Mouse (Mus musculus): Measurements from ENCODE around the gene Tsc2.
A peak's percentile ranks its signal among the peaks of the same experiment; 100 is the strongest.

The Tsc2 gene

GRCm38 (mm10) chr17:24653967-24654710, 21.7 kb upstream of the Tsc2 start:
- peak; percentile 87 for DNase-seq (ENCODE audit: low read depth, low spot score)
- Histone ChIP-seq H3K27me3 (ENCODE audit: control insufficient read depth, insufficient read depth, low read length, poor library complexity, severe bottlenecking) (no peaks in the 10 kb centered on the region), H3K36me3 (ENCODE audit: control insufficient read depth, insufficient read depth, low read length, poor library complexity, severe bottlenecking) (no peaks in the 10 kb centered on the region)

- no peaks in the 10 kb centered on the region for H3K27me3 ChIP-seq (ENCODE audit: control insufficient read depth, insufficient read depth, low read length, poor library complexity, severe bottlenecking)
- DNase-seq (ENCODE audit: low read depth, low spot score) = no peak
- H3K36me3 ChIP-seq (ENCODE audit: control insufficient read depth, insufficient read depth, low read length, poor library complexity, severe bottlenecking) = no peaks in the 10 kb centered on the region
These were observed 19.4 kb upstream of the Tsc2 start for GRCm38 (mm10) chr17:24651835-24652234.

- no peaks in the 10 kb centered on the region for H3K36me3 ChIP-seq (ENCODE audit: control insufficient read depth, insufficient read depth, low read length, poor library complexity, severe bottlenecking)
- no peak for DNase-seq (ENCODE audit: low read depth, low spot score)
- no peaks in the 10 kb centered on the region for H3K27me3 ChIP-seq (ENCODE audit: control insufficient read depth, insufficient read depth, low read length, poor library complexity, severe bottlenecking)
These were observed 18.3 kb upstream of the Tsc2 start for GRCm38 (mm10) chr17:24650766-24651165.

- no peaks in the 10 kb centered on the region for H3K27me3 ChIP-seq (ENCODE audit: control insufficient read depth, insufficient read depth, low read length, poor library complexity, severe bottlenecking)
- no peak for DNase-seq (ENCODE audit: low read depth, low spot score)
- H3K36me3 ChIP-seq (ENCODE audit: control insufficient read depth, insufficient read depth, low read length, poor library complexity, severe bottlenecking) = no peaks in the 10 kb centered on the region
These were observed 17.7 kb upstream of the Tsc2 start, which contains the start of gene Slc9a3r2 for GRCm38 (mm10) chr17:24650070-24650616. TSS of gene Slc9a3r2 (minus strand) at chr17:24650327.

- Histone ChIP-seq H3K27me3 (ENCODE audit: control insufficient read depth, insufficient read depth, low read length, poor library complexity, severe bottlenecking) (no peaks in the 10 kb centered on the region), H3K36me3 (ENCODE audit: control insufficient read depth, insufficient read depth, low read length, poor library complexity, severe bottlenecking) (no peaks in the 10 kb centered on the region)
- DNase-seq (ENCODE audit: low read depth, low spot score) = no peak
These were observed 17.2 kb upstream of the Tsc2 start for GRCm38 (mm10) chr17:24649581-24650069.

- Histone ChIP-seq H3K36me3 (ENCODE audit: control insufficient read depth, insufficient read depth, low read length, poor library complexity, severe bottlenecking) (no peaks in the 10 kb centered on the region), H3K27me3 (ENCODE audit: control insufficient read depth, insufficient read depth, low read length, poor library complexity, severe bottlenecking) (no peaks in the 10 kb centered on the region)
- DNase-seq (ENCODE audit: low read depth, low spot score) = no peak
These were observed 16.4 kb upstream of the Tsc2 start for GRCm38 (mm10) chr17:24648731-24649377.

GRCm38 (mm10) chr17:24647493-24647892, 15.1 kb upstream of the Tsc2 start:
- Histone ChIP-seq H3K27me3 (ENCODE audit: control insufficient read depth, insufficient read depth, low read length, poor library complexity, severe bottlenecking) (no peaks in the 10 kb centered on the region), H3K36me3 (ENCODE audit: control insufficient read depth, insufficient read depth, low read length, poor library complexity, severe bottlenecking) (no peaks in the 10 kb centered on the region)
- DNase-seq (ENCODE audit: low read depth, low spot score) = no peak

- DNase-seq (ENCODE audit: low read depth, low spot score) = no peak
- H3K27me3 ChIP-seq (ENCODE audit: control insufficient read depth, insufficient read depth, low read length, poor library complexity, severe bottlenecking) = no peaks in the 10 kb centered on the region
- H3K36me3 ChIP-seq (ENCODE audit: control insufficient read depth, insufficient read depth, low read length, poor library complexity, severe bottlenecking) = no peaks in the 10 kb centered on the region
These were observed 14.0 kb upstream of the Tsc2 start for GRCm38 (mm10) chr17:24646381-24646780.

GRCm38 (mm10) chr17:24645916-24646315, 13.5 kb upstream of the Tsc2 start:
- no peak for DNase-seq (ENCODE audit: low read depth, low spot score)
- no peaks in the 10 kb centered on the region for H3K27me3 ChIP-seq (ENCODE audit: control insufficient read depth, insufficient read depth, low read length, poor library complexity, severe bottlenecking)
- H3K36me3 ChIP-seq (ENCODE audit: control insufficient read depth, insufficient read depth, low read length, poor library complexity, severe bottlenecking) = no peaks in the 10 kb centered on the region

- no peaks in the 10 kb centered on the region for H3K36me3 ChIP-seq (ENCODE audit: control insufficient read depth, insufficient read depth, low read length, poor library complexity, severe bottlenecking)
- no peaks in the 10 kb centered on the region for H3K27me3 ChIP-seq (ENCODE audit: control insufficient read depth, insufficient read depth, low read length, poor library complexity, severe bottlenecking)
- no peak for DNase-seq (ENCODE audit: low read depth, low spot score)
These were observed 12.7 kb upstream of the Tsc2 start for GRCm38 (mm10) chr17:24644875-24645721.

- Histone ChIP-seq H3K36me3 (ENCODE audit: control insufficient read depth, insufficient read depth, low read length, poor library complexity, severe bottlenecking) (no peaks in the 10 kb centered on the region), H3K27me3 (ENCODE audit: control insufficient read depth, insufficient read depth, low read length, poor library complexity, severe bottlenecking) (no peaks in the 10 kb centered on the region)
- DNase-seq (ENCODE audit: low read depth, low spot score) = no peak
These were observed 11.7 kb upstream of the Tsc2 start for GRCm38 (mm10) chr17:24644030-24644715.

GRCm38 (mm10) chr17:24642791-24643343, 10.4 kb upstream of the Tsc2 start:
- no peaks in the 10 kb centered on the region for H3K27me3 ChIP-seq (ENCODE audit: control insufficient read depth, insufficient read depth, low read length, poor library complexity, severe bottlenecking)
- H3K36me3 ChIP-seq (ENCODE audit: control insufficient read depth, insufficient read depth, low read length, poor library complexity, severe bottlenecking) = no peaks in the 10 kb centered on the region
- DNase-seq (ENCODE audit: low read depth, low spot score) = no peak

- DNase-seq (ENCODE audit: low read depth, low spot score) = no peak
- no peaks in the 10 kb centered on the region for H3K27me3 ChIP-seq (ENCODE audit: control insufficient read depth, insufficient read depth, low read length, poor library complexity, severe bottlenecking)
These were observed 9.5 kb upstream of the Tsc2 start for GRCm38 (mm10) chr17:24641944-24642343.

GRCm38 (mm10) chr17:24640581-24640980, 8.2 kb upstream of the Tsc2 start:
- Histone ChIP-seq H3K36me3 (ENCODE audit: control insufficient read depth, insufficient read depth, low read length, poor library complexity, severe bottlenecking) (no peaks in the 10 kb centered on the region), H3K27me3 (ENCODE audit: control insufficient read depth, insufficient read depth, low read length, poor library complexity, severe bottlenecking) (no peaks in the 10 kb centered on the region)
- DNase-seq (ENCODE audit: low read depth, low spot score) = no peak

More at GRCm38 (mm10) chr17:24641944-24642343, 9.5 kb upstream of the Tsc2 start:
- H3K36me3 ChIP-seq (ENCODE audit: control insufficient read depth, insufficient read depth, low read length, poor library complexity, severe bottlenecking) = no peaks in the 10 kb centered on the region

Data from splenic B cell, adult 2 months (primary cell).